Mouse (Mus musculus) thymus, adult 2 months (tissue): ENCODE data around the gene Trim26. TPM values are rescaled to one million over a fixed set of nuclear protein-coding genes. Genes with fewer than 3 reads are reported as not detected.

Experiments used
- DNase-seq: peaks from one replicate; pipeline ENCODE4 v3.0.0; 2021
- H3K27ac ChIP-seq: fragments of 200-500 bp; 2 replicates; pipeline ENCODE4 v1.5.1; 2012; ENCODE audit warnings: low read length, control low read depth; ENCODE audit not compliant: control insufficient read depth, insufficient read depth
- H3K27me3 ChIP-seq: fragments of 200-500 bp; 2 replicates; pipeline ENCODE4 v1.6.1; 2012; ENCODE audit warnings: mild to moderate bottlenecking, low read length, moderate library complexity, mixed read lengths; ENCODE audit not compliant: control insufficient read depth, insufficient read depth
- H3K36me3 ChIP-seq: fragments of 200-500 bp; 2 replicates; pipeline ENCODE4 v1.6.1; 2012; ENCODE audit warnings: mild to moderate bottlenecking, low read length, moderate library complexity; ENCODE audit not compliant: control insufficient read depth, insufficient read depth
- H3K4me1 ChIP-seq: fragments of 200-500 bp; replicated peaks from 2 replicates; pipeline ENCODE4 v1.6.1; 2012; ENCODE audit warnings: low read length; ENCODE audit not compliant: control insufficient read depth, insufficient read depth
- H3K4me3 ChIP-seq: fragments of 200-500 bp; 2 replicates; pipeline ENCODE4 v1.5.1; 2012; ENCODE audit warnings: mild to moderate bottlenecking, low read length, control low read depth, moderate library complexity; ENCODE audit not compliant: control insufficient read depth, insufficient read depth
- CTCF ChIP-seq: fragments of 200-500 bp; IDR thresholded peaks from 2 replicates; pipeline ENCODE4 v1.5.1; 2012; ENCODE audit warnings: mild to moderate bottlenecking, control low read depth, low read length, moderate library complexity, borderline replicate concordance; ENCODE audit not compliant: control insufficient read depth, poor library complexity, insufficient read depth; ENCODE audit errors: extremely low read depth
- POLR2A ChIP-seq: fragments of 200-500 bp; IDR thresholded peaks from 2 replicates; pipeline ENCODE4 v1.6.1; 2012; ENCODE audit warnings: mild to moderate bottlenecking, low read length, control low read depth, moderate library complexity; ENCODE audit not compliant: control insufficient read depth, poor library complexity, insufficient read depth; ENCODE audit errors: extremely low read depth
- WGBS: fragments of 180-500 bp; shearing (Covaris S2); methylation state at CpG from one replicate; pipeline ENCODE4 v1.1.7; 2018; 5-methylcytosine and 5-hydroxymethylcytosine counted together
- polyA plus RNA-seq: library from polyadenylated mRNA; depleted of rRNA; stranded (reverse); fragments of >200 nt; gene quantifications from 2 replicates; pipeline ENCODE4 v1.2.3, GENCODE M21; 2012; rRNA removed

The Trim26 gene
- polyA plus RNA-seq, 1 experiment = 39.9 TPM

GRCm38 (mm10) chr17:36897065-36897464 is 60.1 kb downstream of the Trim26 start:
- Histone ChIP-seq H3K27ac (no peak overlapping the region), H3K4me1 (no peaks in the 10 kb centered on the region), H3K27me3 (no peaks in the 10 kb centered on the region), H3K36me3 (no peaks in the 10 kb centered on the region), H3K4me3 (no peak overlapping the region)
- TF ChIP-seq CTCF (no peak), POLR2A (no peak)
- DNase-seq = no peak

GRCm38 (mm10) chr17:36897552-36898205 is 60.7 kb downstream of the Trim26 start, which contains the start of gene Trim31:
Trim31 (plus strand) TSS chr17:36898118.
- no peak within 1 kb of the TSS for H3K27ac ChIP-seq
- 82% methylated on average over 6 of the region's 6 CpGs for WGBS
- H3K36me3 ChIP-seq = no peaks in the 10 kb centered on the region
- H3K27me3 ChIP-seq = no peaks in the 10 kb centered on the region
- TF ChIP-seq POLR2A (no peak), CTCF (no peak)
- no peak within 1 kb of the TSS for H3K4me3 ChIP-seq
- H3K4me1 ChIP-seq = no peaks in the 10 kb centered on the region
- DNase-seq = no peak

GRCm38 (mm10) chr17:36899376-36899775 is 62.4 kb downstream of the Trim26 start:
- no peaks in the 10 kb centered on the region for H3K36me3 ChIP-seq
- TF ChIP-seq CTCF = no peak
- no peak for TF ChIP-seq POLR2A
- DNase-seq = no peak
- no peak overlapping the region for H3K4me3 ChIP-seq
- no peaks in the 10 kb centered on the region for H3K27me3 ChIP-seq
- H3K4me1 ChIP-seq = no peaks in the 10 kb centered on the region
- 94% methylated on average over 4 of the region's 4 CpGs for WGBS
- H3K27ac ChIP-seq = no peak overlapping the region

DNA sequence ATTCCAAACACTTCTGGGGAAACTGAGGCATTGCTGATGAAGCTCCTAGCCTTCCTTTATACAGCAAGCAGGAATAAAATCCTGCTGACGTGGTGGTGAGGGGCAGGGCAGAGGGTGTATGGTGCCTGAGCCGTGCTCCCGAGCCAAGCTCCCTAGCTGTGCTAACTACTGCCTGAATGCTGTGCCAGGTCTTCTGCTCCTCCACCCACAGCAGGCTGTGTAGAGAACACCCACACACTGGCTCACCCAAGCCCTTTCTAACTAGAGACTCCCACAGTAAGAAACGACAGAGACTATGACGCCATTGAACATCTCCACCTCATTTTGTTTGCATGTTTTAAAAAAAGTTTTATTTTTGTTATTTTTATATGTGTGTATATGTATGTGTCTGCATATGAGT is 63.1 kb downstream of the Trim26 start:
- Histone ChIP-seq H3K4me1 (no peaks in the 10 kb centered on the region), H3K27ac (no peak overlapping the region), H3K36me3 (no peaks in the 10 kb centered on the region), H3K27me3 (no peaks in the 10 kb centered on the region), H3K4me3 (no peak overlapping the region)
- TF ChIP-seq CTCF = no peak
- no peak for TF ChIP-seq POLR2A
- WGBS = 92% methylated on average over 5 of the region's 5 CpGs
- no peak for DNase-seq

- no peaks in the 10 kb centered on the region for H3K36me3 ChIP-seq
- H3K27ac ChIP-seq = no peak overlapping the region
- DNase-seq = peak; percentile 11
- WGBS = 35% methylated on average over 1 of the region's 1 CpGs
- no peaks in the 10 kb centered on the region for H3K4me1 ChIP-seq
- TF ChIP-seq POLR2A = no peak
- TF ChIP-seq CTCF = no peak
- no peaks in the 10 kb centered on the region for H3K27me3 ChIP-seq
- H3K4me3 ChIP-seq = no peak overlapping the region
Measured at GRCm38 (mm10) chr17:36900691-36901090, 63.8 kb downstream of the Trim26 start.

GRCm38 (mm10) chr17:36903651-36904050 is 66.7 kb downstream of the Trim26 start:
- no peaks in the 10 kb centered on the region for H3K4me1 ChIP-seq
- no peak overlapping the region for H3K27ac ChIP-seq
- no peak overlapping the region for H3K4me3 ChIP-seq
- DNase-seq = no peak
- TF ChIP-seq POLR2A (no peak), CTCF (no peak)
- no peaks in the 10 kb centered on the region for H3K27me3 ChIP-seq
- H3K36me3 ChIP-seq = no peaks in the 10 kb centered on the region
- 73% methylated on average over 3 of the region's 3 CpGs for WGBS

DNA sequence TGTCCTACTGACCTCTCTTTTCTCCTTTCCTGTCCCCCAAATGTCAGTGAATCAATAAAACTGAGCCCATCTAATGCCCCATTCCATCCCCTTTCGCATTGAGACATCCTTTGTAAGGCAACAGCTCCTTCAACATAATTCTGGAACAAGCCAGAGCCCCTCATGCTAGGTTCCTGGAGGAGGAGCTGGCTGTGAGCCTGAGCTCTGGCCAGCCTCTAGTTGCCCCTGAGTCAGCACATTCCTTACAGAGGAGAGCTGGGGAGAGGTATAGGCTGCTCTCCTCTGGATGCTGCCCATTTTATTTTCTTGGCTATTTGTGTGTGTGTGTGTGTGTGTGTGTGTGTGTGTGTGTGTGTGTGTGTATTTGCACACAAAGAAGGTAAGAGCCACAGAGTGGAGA is 71.3 kb downstream of the Trim26 start:
- DNase-seq = no peak
- Histone ChIP-seq H3K4me1 (no peaks in the 10 kb centered on the region), H3K36me3 (no peaks in the 10 kb centered on the region), H3K27ac (no peak overlapping the region), H3K4me3 (no peak overlapping the region), H3K27me3 (no peaks in the 10 kb centered on the region)
- TF ChIP-seq CTCF (no peak), POLR2A (no peak)
- 73% methylated on average over 1 of the region's 1 CpGs for WGBS

Other genes starting within 250 kb of the Trim26 start
- not detected in 2 replicates for gene H2-M9, start 194.5 kb upstream of the Trim26 start, polyA plus RNA-seq
- gene H2-M1, start 164.9 kb upstream of the Trim26 start, polyA plus RNA-seq = 0.16 TPM in 1 of 2 replicates, not detected in the other
- 0.16 and 0.32 TPM in 2 replicates for gene H2-M10.5, start 64.2 kb upstream of the Trim26 start, polyA plus RNA-seq
- not detected in 2 replicates for gene H2-M10.6, start 25.0 kb upstream of the Trim26 start, polyA plus RNA-seq
- 0.13 and 0.30 TPM in 2 replicates for gene Trim15, start 30.1 kb downstream of the Trim26 start, polyA plus RNA-seq
- 0.09 TPM in 1 of 2 replicates, not detected in the other for gene Trim10, start 32.4 kb downstream of the Trim26 start, polyA plus RNA-seq
- 0.38 and 0.71 TPM in 2 replicates for gene Trim40, start 53.0 kb downstream of the Trim26 start, polyA plus RNA-seq
- 0.31 and 0.38 TPM in 2 replicates for gene Trim31, start 61.0 kb downstream of the Trim26 start, polyA plus RNA-seq
- gene Rnf39, start 105.8 kb downstream of the Trim26 start, polyA plus RNA-seq = 3.8 and 4.2 TPM in 2 replicates
- 61.5 and 82.3 TPM in 2 replicates for gene Ppp1r11, start 114.6 kb downstream of the Trim26 start, polyA plus RNA-seq
- gene Znrd1, start 121.4 kb downstream of the Trim26 start, polyA plus RNA-seq = 54.1 and 58.7 TPM in 2 replicates
- gene Znrd1as, start 121.5 kb downstream of the Trim26 start, polyA plus RNA-seq = 0.85 and 1.0 TPM in 2 replicates
- not detected in 2 replicates for gene 2410137M14Rik, start 144.1 kb downstream of the Trim26 start, polyA plus RNA-seq
- gene H2-M5, start 152.4 kb downstream of the Trim26 start, polyA plus RNA-seq = 0.32 and 0.34 TPM in 2 replicates
- gene Zfp57, start 164.0 kb downstream of the Trim26 start, polyA plus RNA-seq = 0.94 and 1.1 TPM in 2 replicates
- not detected in 2 replicates for gene Mog, start 186.3 kb downstream of the Trim26 start, polyA plus RNA-seq
- gene Gabbr1, start 208.8 kb downstream of the Trim26 start, polyA plus RNA-seq = 124 and 135 TPM in 2 replicates